Mouse (Mus musculus) stomach, embryonic 15.5 days (tissue): ENCODE measurements around the gene Daam2. TPM values are rescaled to one million over a fixed set of nuclear protein-coding genes. Genes with fewer than 3 reads are reported as not detected.
"Not testable (repeated sequence)": the region's sequence is repeated elsewhere in the genome, so short reads cannot be mapped to it uniquely, and the experiment has no call there.

Experiments
- ATAC-seq: fragments of 200-750 bp; cut with Nextera tagmentation; 2 replicates; pipeline ENCODE4 v1.8.0; 2017; ENCODE audit warnings: low read depth, moderate number of reproducible peaks, moderate TSS enrichment; ENCODE audit not compliant: insufficient read depth, low FRiP score
- H3K27ac ChIP-seq: fragments of 300-500 bp; sonication (generic); 2 replicates; pipeline ENCODE4 v1.5.1; 2015; ENCODE audit warnings: mild to moderate bottlenecking, inconsistent platforms
- H3K27me3 ChIP-seq: fragments of 300-500 bp; sonication (generic); replicated peaks from 2 replicates; pipeline ENCODE4 v1.6.1; 2015; ENCODE audit warnings: inconsistent platforms
- H3K36me3 ChIP-seq: fragments of 300-500 bp; sonication (generic); 2 replicates; pipeline ENCODE4 v1.6.1; 2015; ENCODE audit warnings: inconsistent platforms
- H3K4me1 ChIP-seq: fragments of 300-500 bp; sonication (generic); 2 replicates; pipeline ENCODE4 v1.6.1; 2015; ENCODE audit warnings: inconsistent platforms
- H3K4me2 ChIP-seq: fragments of 300-500 bp; sonication (generic); 2 replicates; pipeline ENCODE4 v1.6.1; 2015; ENCODE audit warnings: mild to moderate bottlenecking, inconsistent platforms
- H3K4me3 ChIP-seq: fragments of 300-500 bp; sonication (generic); replicated peaks from 2 replicates; pipeline ENCODE4 v1.5.1; 2015; ENCODE audit warnings: inconsistent platforms
- H3K9ac ChIP-seq: fragments of 300-500 bp; sonication (generic); 2 replicates; pipeline ENCODE4 v1.6.1; 2015; ENCODE audit warnings: inconsistent platforms
- H3K9me3 ChIP-seq: fragments of 300-500 bp; sonication (generic); 2 replicates; pipeline ENCODE4 v1.6.1; 2016; ENCODE audit warnings: inconsistent platforms
- whole genome bisulfite sequencing: fragments of 180-500 bp; shearing (Covaris S2); methylation state at CpG from one replicate; pipeline ENCODE4 v1.1.7; 2015; 5-methylcytosine and 5-hydroxymethylcytosine counted together
- polyA plus RNA-seq: library from polyadenylated mRNA; unstranded; fragments of >200 nt; fragmentation: Nextera tagmentation; extraction: Ambion mirVana; gene quantifications from 2 replicates; pipeline ENCODE4 v1.2.1, GENCODE M21; 2015

Daam2 gene
- polyA plus RNA-seq, 1 experiment from 2014 or later = 7.2 TPM

GRCm38 (mm10) chr17:49440331-49441130 is 123.6 kb downstream of the Daam2 start:
- Histone ChIP-seq H3K4me1 (no peaks in the 10 kb centered on the region), H3K27ac (no peak overlapping the region), H3K4me3 (no peak overlapping the region), H3K4me2 (no peak overlapping the region), H3K9ac (no peak overlapping the region), H3K9me3 (no peaks in the 10 kb centered on the region), H3K27me3 (no peaks in the 10 kb centered on the region), H3K36me3 (peaks cover 7% of the 10 kb centered on the region; the same call in 1 of the 2 replicates)
- WGBS = 67% methylated on average over 14 of the region's 14 CpGs
- peak; percentile 72; the same call in 1 of the 2 replicates for ATAC-seq

- no peak overlapping the region for H3K4me2 ChIP-seq
- peak; percentile 48; the same call in 1 of the 2 replicates for ATAC-seq
- WGBS = 83% methylated on average over 4 of the region's 4 CpGs
- H3K27me3 ChIP-seq = no peaks in the 10 kb centered on the region
- no peaks in the 10 kb centered on the region for H3K4me1 ChIP-seq
- no peaks in the 10 kb centered on the region for H3K9me3 ChIP-seq
- peaks cover 14% of the 10 kb centered on the region; the same call in 1 of the 2 replicates for H3K36me3 ChIP-seq
- H3K27ac ChIP-seq = no peak overlapping the region
- no peak overlapping the region for H3K4me3 ChIP-seq
- H3K9ac ChIP-seq = no peak overlapping the region
Observed at GRCm38 (mm10) chr17:49439706-49440105, 124.4 kb downstream of the Daam2 start.

- H3K36me3 ChIP-seq = peaks cover 14% of the 10 kb centered on the region; the same call in 1 of the 2 replicates
- no peak overlapping the region for H3K9ac ChIP-seq
- H3K4me3 ChIP-seq = no peak overlapping the region
- H3K4me1 ChIP-seq = no peaks in the 10 kb centered on the region
- no peaks in the 10 kb centered on the region for H3K27me3 ChIP-seq
- H3K27ac ChIP-seq = no peak overlapping the region
- H3K4me2 ChIP-seq = no peak overlapping the region
- no peaks in the 10 kb centered on the region for H3K9me3 ChIP-seq
- 70% methylated on average over 12 of the region's 12 CpGs for WGBS
- ATAC-seq = peak; percentile 92
Observed at GRCm38 (mm10) chr17:49438822-49439574, 125.1 kb downstream of the Daam2 start.

- not testable (repeated sequence) for H3K9ac ChIP-seq, H3K4me2 ChIP-seq, H3K4me3 ChIP-seq, H3K4me1 ChIP-seq, H3K9me3 ChIP-seq, H3K27me3 ChIP-seq, H3K27ac ChIP-seq, ATAC-seq
- peaks cover 20% of the 10 kb centered on the region; the same call in 1 of the 2 replicates for H3K36me3 ChIP-seq
Observed at GRCm38 (mm10) chr17:49437306-49437705, 126.8 kb downstream of the Daam2 start.

GRCm38 (mm10) chr17:49436631-49437030 is 127.5 kb downstream of the Daam2 start:
- H3K4me3 ChIP-seq = no peak overlapping the region
- no peaks in the 10 kb centered on the region for H3K27me3 ChIP-seq
- no peak overlapping the region for H3K27ac ChIP-seq
- ATAC-seq = no peak
- 72% methylated on average over 6 of the region's 6 CpGs for WGBS
- H3K9me3 ChIP-seq = no peaks in the 10 kb centered on the region
- H3K4me2 ChIP-seq = no peak overlapping the region
- peaks cover 20% of the 10 kb centered on the region; the same call in 1 of the 2 replicates for H3K36me3 ChIP-seq
- H3K9ac ChIP-seq = no peak overlapping the region
- H3K4me1 ChIP-seq = peaks cover 12% of the 10 kb centered on the region

- H3K4me2 ChIP-seq = no peak overlapping the region
- H3K27ac ChIP-seq = no peak overlapping the region
- no peak for ATAC-seq
- WGBS = 87% methylated on average over 9 of the region's 10 CpGs
- H3K4me3 ChIP-seq = no peak overlapping the region
- H3K9ac ChIP-seq = no peak overlapping the region
- H3K4me1 ChIP-seq = peaks cover 17% of the 10 kb centered on the region
- no peaks in the 10 kb centered on the region for H3K9me3 ChIP-seq
- peaks cover 17% of the 10 kb centered on the region; the same call in 1 of the 2 replicates for H3K36me3 ChIP-seq
- H3K27me3 ChIP-seq = no peaks in the 10 kb centered on the region
Observed at GRCm38 (mm10) chr17:49435081-49435480, 129.1 kb downstream of the Daam2 start.

- H3K4me2 ChIP-seq = no peak overlapping the region
- 70% methylated on average over 6 of the region's 6 CpGs for WGBS
- no peaks in the 10 kb centered on the region for H3K27me3 ChIP-seq
- no peak overlapping the region for H3K27ac ChIP-seq
- no peak overlapping the region for H3K4me3 ChIP-seq
- ATAC-seq = no peak
- H3K9me3 ChIP-seq = no peaks in the 10 kb centered on the region
- peaks cover 17% of the 10 kb centered on the region; the same call in 1 of the 2 replicates for H3K36me3 ChIP-seq
- H3K4me1 ChIP-seq = peaks cover 25% of the 10 kb centered on the region
- H3K9ac ChIP-seq = no peak overlapping the region
Observed at GRCm38 (mm10) chr17:49434236-49434635, 129.9 kb downstream of the Daam2 start.

GRCm38 (mm10) chr17:49433071-49433470 is 131.1 kb downstream of the Daam2 start:
- Histone ChIP-seq H3K4me1 (peaks cover 28% of the 10 kb centered on the region), H3K36me3 (peaks cover 17% of the 10 kb centered on the region; the same call in 1 of the 2 replicates), H3K27me3 (no peaks in the 10 kb centered on the region), H3K9me3 (no peaks in the 10 kb centered on the region), H3K4me3 (no peak overlapping the region), H3K9ac (no peak overlapping the region), H3K27ac (no peak overlapping the region), H3K4me2 (no peak overlapping the region)
- ATAC-seq = no peak
- 96% methylated on average over 6 of the region's 6 CpGs for WGBS

GRCm38 (mm10) chr17:49432071-49432711 is 132.0 kb downstream of the Daam2 start:
- H3K4me3 ChIP-seq = no peak overlapping the region
- H3K4me1 ChIP-seq = peaks cover 28% of the 10 kb centered on the region
- no peak overlapping the region for H3K4me2 ChIP-seq
- H3K36me3 ChIP-seq = peaks cover 17% of the 10 kb centered on the region; the same call in 1 of the 2 replicates
- H3K27me3 ChIP-seq = no peaks in the 10 kb centered on the region
- no peak for ATAC-seq
- H3K27ac ChIP-seq = peak overlapping the region; percentile 52
- 44% methylated on average over 4 of the region's 4 CpGs for WGBS
- H3K9ac ChIP-seq = no peak overlapping the region
- no peaks in the 10 kb centered on the region for H3K9me3 ChIP-seq

- no peaks in the 10 kb centered on the region for H3K27me3 ChIP-seq
- H3K36me3 ChIP-seq = peaks cover 17% of the 10 kb centered on the region; the same call in 1 of the 2 replicates
- H3K4me3 ChIP-seq = no peak overlapping the region
- H3K9me3 ChIP-seq = no peaks in the 10 kb centered on the region
- no peak for ATAC-seq
- H3K4me2 ChIP-seq = no peak overlapping the region
- 83% methylated on average over 6 of the region's 6 CpGs for WGBS
- H3K4me1 ChIP-seq = peaks cover 28% of the 10 kb centered on the region
- no peak overlapping the region for H3K27ac ChIP-seq
- H3K9ac ChIP-seq = no peak overlapping the region
Observed at GRCm38 (mm10) chr17:49431176-49431575, 133.0 kb downstream of the Daam2 start.

- peak overlapping the region; percentile 71; the same call in 1 of the 2 replicates for H3K4me3 ChIP-seq
- peak overlapping the region; percentile 78 for H3K4me2 ChIP-seq
- H3K4me1 ChIP-seq = peaks cover 28% of the 10 kb centered on the region
- 0 out of 2 replicates have a peak, but pooled peaks cover 9% of the 10 kb centered on the region for H3K36me3 ChIP-seq
- WGBS = 70% methylated on average over 6 of the region's 6 CpGs
- H3K9me3 ChIP-seq = no peaks in the 10 kb centered on the region
- no peak for ATAC-seq
- H3K27ac ChIP-seq = no peak overlapping the region
- no peaks in the 10 kb centered on the region for H3K27me3 ChIP-seq
- no peak overlapping the region for H3K9ac ChIP-seq
Observed at GRCm38 (mm10) chr17:49430136-49430535, 134.0 kb downstream of the Daam2 start.
